Mouse (Mus musculus) urinary bladder, postnatal 36 days (tissue): ENCODE measurements around the gene Nat10.

Experiments used
- DNase-seq, 2 experiments: peaks; one replicate each; pipeline ENCODE4 v3.0.0; 2022; ENCODE audit warnings: low spot score in 2 of 2, mixed read lengths in 1 of 2

The Nat10 gene

DNA sequence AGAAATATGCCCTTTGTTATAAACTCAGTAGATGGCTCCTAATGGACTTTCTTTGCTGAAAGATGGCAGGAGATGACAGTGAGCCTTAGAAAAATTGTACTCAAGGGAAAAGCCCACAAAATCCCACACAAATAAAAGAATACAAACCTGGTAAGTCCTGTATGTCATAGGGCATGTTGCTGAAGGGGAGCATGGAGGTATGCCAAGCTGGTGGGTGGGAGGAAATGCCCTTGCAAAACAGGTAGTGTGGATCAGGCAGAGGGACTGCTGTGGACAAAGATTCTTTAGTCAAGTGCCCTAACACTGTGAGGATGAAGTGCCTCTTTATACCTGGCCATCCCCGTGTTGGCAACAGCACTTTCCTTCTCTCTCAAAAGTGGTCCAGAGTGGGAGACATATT is 68.3 kb downstream of the Nat10 start:
- DNase-seq = no peak

- no peak for DNase-seq
Measured at GRCm38 (mm10) chr2:103691278-103691677, 69.8 kb downstream of the Nat10 start.

- no peak for DNase-seq
Measured at GRCm38 (mm10) chr2:103690828-103691227, 70.2 kb downstream of the Nat10 start.

- no peak for DNase-seq
Measured at GRCm38 (mm10) chr2:103690425-103690824, 70.6 kb downstream of the Nat10 start.

GRCm38 (mm10) chr2:103687888-103688287 is 73.2 kb downstream of the Nat10 start:
- DNase-seq = no peak

DNA sequence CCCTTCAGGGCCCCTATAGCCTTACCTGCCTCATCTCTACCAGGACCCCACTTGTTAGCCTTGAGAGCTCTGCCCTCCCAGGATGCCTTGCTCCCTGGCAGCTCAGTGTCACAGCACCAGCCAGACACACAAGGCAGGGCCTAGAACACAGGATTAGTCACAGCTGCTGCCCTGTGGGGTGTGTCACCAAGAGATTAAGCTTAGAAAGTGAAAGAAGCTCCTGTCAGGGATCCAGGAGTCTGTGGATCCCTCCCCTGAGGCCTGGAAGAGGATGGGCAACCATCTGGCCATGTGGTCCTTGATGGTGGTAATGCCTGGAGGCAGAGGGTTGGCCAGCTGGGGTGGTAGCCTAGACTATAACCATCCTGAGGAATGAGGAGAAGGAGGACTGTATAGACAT is 73.9 kb downstream of the Nat10 start:
- DNase-seq = no peak

DNA sequence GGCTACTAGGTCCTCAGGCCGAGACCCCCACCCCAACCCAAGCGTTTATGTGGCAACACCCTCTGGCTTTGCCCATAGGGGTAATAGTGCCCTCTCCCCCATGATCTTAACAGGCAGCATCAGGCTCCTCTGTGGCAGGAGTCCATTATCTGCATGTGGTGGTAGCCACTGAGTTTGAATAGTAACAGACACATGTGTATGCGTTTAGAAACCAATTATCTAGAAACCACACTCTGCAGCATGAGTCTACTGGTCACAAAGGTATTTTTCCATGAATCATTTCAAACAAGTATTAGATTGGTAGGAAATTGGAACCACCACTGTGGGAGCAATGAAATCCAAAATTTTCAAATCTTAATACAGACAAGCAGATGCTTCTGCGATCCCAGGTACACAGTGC is 75.5 kb downstream of the Nat10 start:
- DNase-seq = no peak

DNA sequence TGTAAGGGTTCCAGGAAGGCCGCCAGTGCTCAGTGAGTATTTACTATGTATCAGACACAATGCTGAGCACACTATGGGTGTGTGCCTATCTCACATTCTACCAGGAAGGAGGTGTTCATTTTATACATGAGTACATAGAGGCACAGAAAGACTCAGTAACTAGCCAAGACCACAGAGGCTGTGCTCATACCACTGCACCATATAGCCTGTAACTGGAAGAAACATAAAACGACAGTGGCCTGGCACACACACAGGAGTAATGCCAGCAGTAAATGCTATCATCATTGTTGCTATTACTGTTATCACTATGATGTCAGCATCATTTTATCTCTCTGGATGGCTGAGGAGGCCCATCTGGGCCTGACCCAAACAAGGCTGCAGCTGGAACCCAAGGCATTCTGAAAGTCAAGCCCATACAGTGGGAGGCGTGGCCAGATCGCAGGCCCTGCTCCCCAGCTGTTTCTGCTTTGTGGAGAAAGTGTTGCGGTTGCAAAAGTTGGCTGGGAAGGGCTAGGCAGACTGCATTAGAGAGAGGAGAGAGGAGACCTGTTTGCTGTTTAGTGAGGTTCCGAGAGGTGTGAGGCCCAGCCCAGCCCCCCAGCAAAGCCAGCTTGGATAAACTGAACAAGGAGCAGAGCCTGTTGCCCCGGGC is 76.0 kb downstream of the Nat10 start:
- no peak for DNase-seq

GRCm38 (mm10) chr2:103684431-103684830 is 76.6 kb downstream of the Nat10 start:
- no peak for DNase-seq

- DNase-seq = no peak
Measured at GRCm38 (mm10) chr2:103682927-103683442, 78.1 kb downstream of the Nat10 start.

DNA sequence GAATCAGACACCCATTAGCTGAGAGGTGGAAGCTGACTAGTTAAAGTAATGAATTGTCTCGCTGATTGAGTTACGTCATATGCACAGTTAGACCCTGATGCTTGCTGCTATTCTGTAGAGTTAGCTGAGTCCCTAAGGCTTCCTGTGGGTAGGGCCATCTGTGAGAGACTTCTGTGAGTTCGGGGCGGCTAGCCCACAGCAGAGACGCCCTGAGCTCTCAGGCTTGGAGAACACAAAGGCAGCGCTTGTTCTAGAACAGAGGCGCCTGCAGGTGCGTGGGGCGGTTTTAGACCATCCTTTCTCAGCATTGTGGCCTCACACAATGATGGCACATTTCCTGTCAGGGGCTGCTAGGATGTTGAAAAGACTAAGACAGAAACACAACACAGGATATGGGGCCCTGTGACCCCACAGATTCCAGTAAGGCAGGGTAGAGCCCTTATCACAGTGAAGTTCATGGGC is 78.8 kb downstream of the Nat10 start:
- DNase-seq = no peak

DNA sequence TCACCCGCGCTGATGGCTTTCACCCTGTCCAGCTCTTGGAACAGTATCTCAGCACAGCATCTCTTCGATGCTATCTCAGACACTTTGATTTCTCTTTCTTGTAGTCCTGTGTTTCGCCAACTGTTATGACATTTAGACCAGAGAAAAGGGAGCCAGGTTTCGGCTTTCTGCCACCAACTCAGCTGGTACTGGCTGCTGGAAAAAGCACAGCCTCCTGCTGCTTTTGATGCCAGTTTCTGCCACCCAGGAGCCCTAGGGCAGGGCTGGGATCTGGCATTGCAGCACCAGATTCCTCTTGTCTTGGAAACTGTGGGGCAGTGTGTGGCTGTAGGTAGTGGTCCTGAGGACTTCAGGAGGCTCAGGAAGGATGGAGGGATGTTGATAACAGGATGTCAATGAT is 79.9 kb downstream of the Nat10 start:
- no peak for DNase-seq

- no peak for DNase-seq
Measured at GRCm38 (mm10) chr2:103680364-103681110, 80.5 kb downstream of the Nat10 start.

DNA sequence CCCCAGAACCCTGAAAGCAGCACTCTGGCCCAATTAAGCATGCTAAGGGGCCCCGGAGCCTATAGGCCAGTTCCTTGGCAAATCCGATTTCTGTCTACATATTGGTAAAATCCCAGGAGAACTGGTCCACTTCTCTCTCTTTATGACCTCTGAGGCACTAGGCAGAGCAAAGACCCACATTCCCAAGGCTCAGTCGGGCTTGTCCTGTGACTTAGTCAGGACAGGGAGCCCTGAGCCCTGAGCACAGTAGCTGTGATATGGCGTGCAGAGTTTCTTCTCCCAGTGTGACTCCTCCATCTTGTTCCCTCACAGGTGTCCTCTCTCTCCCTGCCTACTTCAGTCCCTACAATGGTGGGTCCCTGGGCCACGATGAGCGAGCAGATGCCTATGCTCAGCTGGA is 82.6 kb downstream of the Nat10 start:
- DNase-seq = no peak

DNA sequence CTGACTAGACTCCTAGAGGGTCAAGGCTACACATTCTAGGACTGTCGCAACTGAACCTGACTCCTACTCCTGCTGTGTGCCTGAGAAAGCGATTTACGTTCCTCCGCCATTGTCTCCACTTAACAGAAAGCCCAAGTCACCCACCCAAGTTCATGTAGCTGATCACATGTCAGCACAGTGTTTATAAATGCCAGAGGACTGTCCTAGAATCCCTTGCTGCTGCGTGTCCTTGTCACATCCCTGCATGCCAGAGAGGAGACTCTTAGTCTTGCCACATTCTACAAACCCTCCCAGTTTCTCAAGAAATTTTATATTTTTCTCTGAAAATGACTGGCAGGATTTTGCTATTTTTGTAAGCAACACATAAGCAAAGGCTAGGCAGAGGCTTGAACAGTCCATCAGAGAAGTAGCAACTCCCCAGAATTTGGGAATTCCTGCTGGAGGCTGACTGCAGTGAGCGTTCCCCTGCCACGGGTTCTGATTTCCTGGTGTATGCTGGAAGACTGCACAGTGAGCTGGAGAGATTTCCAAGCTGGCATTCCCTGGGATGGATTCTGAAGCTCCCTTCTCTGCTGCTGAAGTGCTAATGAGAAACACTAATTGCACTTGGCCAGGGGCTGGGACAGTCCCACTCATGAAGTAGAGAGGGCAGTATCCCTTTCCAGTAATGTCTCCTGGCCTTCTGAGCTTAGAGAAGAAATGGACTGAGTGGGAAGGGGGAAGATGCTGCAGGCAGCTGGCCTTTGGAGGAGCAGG is 83.3 kb downstream of the Nat10 start:
- DNase-seq = no peak

- DNase-seq = no peak
Measured at GRCm38 (mm10) chr2:103676808-103677207, 84.3 kb downstream of the Nat10 start.

DNA sequence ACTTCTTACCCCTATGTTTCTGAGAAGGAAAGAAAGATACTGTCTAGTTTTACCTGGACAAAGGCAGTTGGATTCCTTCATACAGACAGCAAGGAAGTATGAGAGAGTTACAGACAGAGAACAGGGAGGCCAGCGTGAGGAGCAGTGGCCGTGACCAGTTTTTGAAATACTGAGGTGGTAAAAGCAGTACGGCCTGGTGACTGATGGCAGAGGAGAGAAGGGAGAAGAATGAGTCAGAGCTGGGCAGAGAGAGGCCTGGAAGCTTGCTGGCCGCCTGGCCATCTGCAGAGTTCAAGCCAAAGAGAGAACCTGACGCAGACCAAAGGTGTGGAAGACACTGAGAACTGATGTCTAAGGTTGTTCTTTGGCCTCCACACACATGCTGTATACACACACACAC is 85.7 kb downstream of the Nat10 start:
- DNase-seq = no peak

GRCm38 (mm10) chr2:103673609-103674008 is 87.5 kb downstream of the Nat10 start:
- no peak for DNase-seq

- DNase-seq = no peak
Measured at GRCm38 (mm10) chr2:103672573-103673119, 88.4 kb downstream of the Nat10 start.
